Mouse (Mus musculus) gastrocnemius, adult 2 months (tissue): ENCODE results near the gene Ptprg. TPM values are rescaled to one million over a fixed set of nuclear protein-coding genes. Genes with fewer than 3 reads are reported as not detected.
"Not testable (repeated sequence)": the region's sequence is repeated elsewhere in the genome, so short reads cannot be mapped to it uniquely, and the experiment has no call there.

Experiments used
- DNase-seq: peaks from one replicate; pipeline ENCODE4 v3.0.0; 2022
- H3K27ac ChIP-seq: fragments of 200-600 bp; 2 replicates; pipeline ENCODE4 v1.8.1; 2022; ENCODE audit warnings: mild to moderate bottlenecking
- H3K4me3 ChIP-seq: fragments of 200-600 bp; 2 replicates; pipeline ENCODE4 v1.8.1; 2022; ENCODE audit warnings: mild to moderate bottlenecking, moderate library complexity
- CTCF ChIP-seq: fragments of 200-600 bp; IDR thresholded peaks from 2 replicates; pipeline ENCODE4 v1.8.1; 2022; ENCODE audit warnings: antibody characterized with exemption, mild to moderate bottlenecking, moderate library complexity
- intact Hi-C: fragments of 180-260 bp; cut with DNase I; formaldehyde crosslinking; loops from one replicate; pipeline ENCODE4 v1.15.1; 2025
- total RNA-seq, 2 experiments: library from RNA; stranded (reverse); gene quantifications; 2 replicates each; pipeline ENCODE4 v1.2.3; 2021

Ptprg gene
- total RNA-seq, 2 experiments from 2014 or later, result 26.3 to 32.5 TPM

- Histone ChIP-seq H3K27ac (peak overlapping the region; percentile 82), H3K4me3 (no peak overlapping the region)
- intact Hi-C loops, result loop anchor here (5.0 kb wide), 1 partner anchor 260 kb away; the partner anchor contains the start of gene Ptprg
- no peak for DNase-seq
- TF ChIP-seq CTCF, result no peak
These were observed 259.0 kb downstream of the Ptprg start for GRCm38 (mm10) chr14:11812291-11812690.

- H3K4me3 ChIP-seq, H3K27ac ChIP-seq, DNase-seq: not testable (repeated sequence)
- intact Hi-C loops, result loop anchor here (5.0 kb wide), 1 partner anchor 263 kb away; the partner anchor contains the start of gene Ptprg
These were observed 261.5 kb downstream of the Ptprg start for GRCm38 (mm10) chr14:11814811-11815210.

DNA sequence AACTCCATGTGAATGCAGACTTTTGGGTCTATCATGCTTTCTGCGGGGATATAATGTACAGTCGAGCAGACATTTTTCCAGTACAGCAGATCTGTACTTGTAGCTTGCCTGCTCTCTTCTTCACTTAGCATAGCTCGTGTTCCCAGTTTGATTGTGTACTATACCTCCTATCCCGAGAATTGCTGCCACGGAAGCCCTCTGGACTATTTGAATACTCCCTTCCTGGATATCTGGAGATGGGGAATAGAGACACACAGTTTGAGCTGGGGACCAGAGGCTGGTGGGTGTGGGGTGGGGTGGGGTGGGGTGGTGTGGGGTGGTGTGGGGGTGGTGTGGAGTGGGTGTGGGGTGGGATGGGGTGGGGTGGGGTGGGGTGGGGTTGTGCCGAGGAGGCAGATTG is 263.9 kb downstream of the Ptprg start:
- H3K4me3 ChIP-seq, result no peak overlapping the region
- no peak for DNase-seq
- intact Hi-C loops, result no loop called here
- H3K27ac ChIP-seq, result no peak overlapping the region
- no peak for TF ChIP-seq CTCF

DNA sequence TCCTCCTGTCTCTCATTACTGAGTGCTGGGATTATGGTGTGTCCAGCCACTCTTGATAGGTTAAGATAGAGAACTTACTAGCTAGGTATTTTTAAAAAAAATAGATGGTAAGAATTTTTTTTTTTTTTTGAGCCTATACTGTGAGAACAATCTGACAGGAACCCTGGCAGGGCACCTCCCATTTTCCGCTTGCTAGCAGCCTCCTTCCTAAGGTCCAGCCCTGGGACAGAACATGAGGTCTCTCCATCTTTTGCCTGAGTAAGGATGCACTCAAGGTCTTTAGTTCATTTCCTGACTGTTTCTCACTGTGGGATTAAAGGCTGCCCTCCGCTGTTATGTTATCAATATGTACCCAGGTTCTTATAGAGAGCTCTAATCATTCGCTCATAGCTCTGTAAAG is 264.7 kb downstream of the Ptprg start:
- no peak for DNase-seq
- Histone ChIP-seq H3K27ac (no peak overlapping the region), H3K4me3 (no peak overlapping the region)
- no peak for TF ChIP-seq CTCF
- intact Hi-C loops, result no loop called here

- H3K27ac ChIP-seq, result no peak overlapping the region
- TF ChIP-seq CTCF, result no peak
- DNase-seq, result no peak
- no peak overlapping the region for H3K4me3 ChIP-seq
- intact Hi-C loops, result no loop called here
These were observed 265.4 kb downstream of the Ptprg start for GRCm38 (mm10) chr14:11818721-11819120.

DNA sequence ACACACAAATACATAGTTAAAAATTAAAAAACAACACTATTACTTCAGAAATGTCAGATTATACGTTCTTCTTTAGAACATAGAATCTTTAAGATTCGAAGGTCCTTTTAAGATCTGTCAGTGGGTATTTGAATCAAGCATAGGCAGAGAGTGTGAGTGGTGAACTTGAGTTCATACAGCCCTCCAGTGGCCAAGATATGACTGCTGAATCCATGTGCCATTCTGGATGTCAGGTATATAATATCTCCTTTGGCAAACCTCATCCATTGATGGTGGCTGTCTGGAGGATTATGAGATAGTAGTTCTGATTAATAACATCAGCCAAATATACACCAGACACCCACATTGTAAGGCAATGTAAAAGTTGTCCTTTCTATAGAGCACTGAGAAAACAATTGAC is 266.0 kb downstream of the Ptprg start:
- TF ChIP-seq CTCF, result peak; percentile 48
- DNase-seq, result no peak
- intact Hi-C loops, result no loop called here
- Histone ChIP-seq H3K27ac (no peak overlapping the region), H3K4me3 (no peak overlapping the region)

DNA sequence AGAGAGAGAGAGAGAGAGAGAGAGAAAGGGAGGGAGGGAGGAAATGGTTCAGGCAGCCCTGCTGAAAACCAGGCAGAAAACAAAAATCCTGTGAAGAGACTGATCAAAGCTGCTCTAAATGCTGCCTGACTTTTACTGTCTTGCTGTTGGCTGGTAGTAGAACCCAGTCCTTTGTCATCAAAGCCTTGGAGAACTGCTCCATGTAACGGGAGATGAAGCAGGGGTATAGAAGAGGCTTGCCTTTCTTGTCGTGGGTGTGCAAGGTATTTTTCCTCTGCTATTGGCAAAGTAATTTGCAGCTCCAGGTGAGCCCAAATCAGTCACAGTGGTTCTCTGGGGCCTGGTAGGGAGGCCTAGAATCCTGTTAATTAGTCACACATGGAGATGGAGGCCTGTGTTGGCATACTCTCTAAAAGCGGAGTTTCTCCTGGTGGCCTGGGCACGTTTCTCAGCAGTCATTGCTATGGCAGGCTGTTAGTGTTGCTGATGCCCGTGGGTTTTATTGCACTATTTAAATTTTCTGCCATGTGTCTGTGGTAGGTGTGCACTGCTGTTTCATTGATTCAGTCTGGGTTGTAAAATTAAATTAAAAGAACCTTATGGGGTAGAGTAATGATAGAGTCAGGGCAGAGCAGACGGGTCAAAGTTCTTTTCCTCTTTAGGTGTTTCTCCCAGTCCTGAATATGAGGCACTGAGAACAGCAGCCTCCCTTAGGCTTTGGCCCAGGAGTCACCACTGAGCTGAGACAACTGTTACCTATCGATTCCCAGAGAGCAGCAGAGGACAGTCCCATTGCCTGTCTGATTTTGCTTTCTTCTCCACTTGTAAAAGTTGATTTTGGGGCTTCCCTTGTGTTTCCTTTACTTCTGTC is 269.7 kb downstream of the Ptprg start:
- Histone ChIP-seq H3K27ac (no peak overlapping the region), H3K4me3 (no peak overlapping the region)
- no peak for TF ChIP-seq CTCF
- DNase-seq, result no peak
- intact Hi-C loops, result loop anchor here (10.0 kb wide), 1 partner anchor 312 kb away; no protein-coding TSS in a partner anchor

- no peak overlapping the region for H3K27ac ChIP-seq
- no peak overlapping the region for H3K4me3 ChIP-seq
- TF ChIP-seq CTCF, result no peak
- intact Hi-C loops, result loop anchor here (10.0 kb wide), 1 partner anchor 311 kb away; no protein-coding TSS in a partner anchor
- no peak for DNase-seq
These were observed 270.4 kb downstream of the Ptprg start for GRCm38 (mm10) chr14:11823701-11824095.

GRCm38 (mm10) chr14:11824915-11825314 is 271.6 kb downstream of the Ptprg start:
- no peak for DNase-seq
- Histone ChIP-seq H3K27ac (no peak overlapping the region), H3K4me3 (no peak overlapping the region)
- intact Hi-C loops, result loop anchor here (10.0 kb wide), 1 partner anchor 310 kb away; no protein-coding TSS in a partner anchor
- no peak for TF ChIP-seq CTCF

- intact Hi-C loops, result loop anchor here (10.0 kb wide), 1 partner anchor 309 kb away; no protein-coding TSS in a partner anchor
- DNase-seq, result no peak
- Histone ChIP-seq H3K27ac (no peak overlapping the region), H3K4me3 (no peak overlapping the region)
- TF ChIP-seq CTCF, result no peak
These were observed 272.2 kb downstream of the Ptprg start for GRCm38 (mm10) chr14:11825551-11825950.

- peak; percentile 33 for DNase-seq
- peak overlapping the region; percentile 28; the same call in 1 of the 2 replicates for H3K27ac ChIP-seq
- no peak for TF ChIP-seq CTCF
- intact Hi-C loops, result loop anchor here (10.0 kb wide), 1 partner anchor 307 kb away; no protein-coding TSS in a partner anchor
- H3K4me3 ChIP-seq, result no peak overlapping the region
These were observed 274.8 kb downstream of the Ptprg start for GRCm38 (mm10) chr14:11828086-11828485.

DNA sequence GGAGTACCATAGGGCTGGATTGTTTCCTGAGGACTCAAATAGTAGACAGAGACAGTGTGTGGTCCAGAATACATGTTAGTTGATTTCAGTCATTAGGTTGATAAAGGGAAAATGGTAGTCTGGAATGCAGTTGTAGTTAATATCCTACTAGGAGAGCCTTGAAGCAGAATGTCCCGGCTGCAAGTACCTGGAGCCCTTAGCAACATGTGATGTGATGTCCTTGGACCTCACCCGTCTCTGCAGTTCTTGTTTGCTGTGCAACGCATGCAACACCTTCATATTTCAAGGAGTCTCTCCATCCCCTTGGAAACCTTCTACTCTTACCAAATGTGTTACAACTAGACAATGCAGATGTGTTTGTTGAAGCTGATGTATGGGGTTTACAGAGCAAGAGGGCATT is 280.3 kb downstream of the Ptprg start:
- TF ChIP-seq CTCF, result no peak
- no peak for DNase-seq
- Histone ChIP-seq H3K27ac (no peak overlapping the region), H3K4me3 (no peak overlapping the region)
- intact Hi-C loops, result no loop called here

- DNase-seq, result no peak
- H3K27ac ChIP-seq, result no peak overlapping the region
- no peak for TF ChIP-seq CTCF
- intact Hi-C loops, result no loop called here
- H3K4me3 ChIP-seq, result no peak overlapping the region
These were observed 282.5 kb downstream of the Ptprg start for GRCm38 (mm10) chr14:11835706-11836445.
